ENCODE assay signal across 8 mouse cellular contexts in genomic region chrX:153707735-153708134, GRCm38 (mm10). TPM values are rescaled to one million over a fixed set of nuclear protein-coding genes. Genes with fewer than 3 reads are reported as not detected.
A peak's percentile ranks its signal among the peaks of the same experiment; 100 is the strongest.
DNase-seq lines count a peak whose midpoint lies in the region; ATAC-seq and TF ChIP-seq lines count a peak whose summit lies in the region.

No protein-coding gene starts in this region.

- H3K9me3 ChIP-seq in hindbrain, postnatal 0 days (ENCODE audit: low read length) = no peaks in the 10 kb centered on the region

- TF ChIP-seq CTCF in hindbrain, postnatal 0 days (IDR thresholded peaks at IDR 0.05; ENCODE audit: low read depth) = peak; percentile 59

- H3K9ac ChIP-seq in hindbrain, postnatal 0 days (replicated peaks; ENCODE audit: low read length) = no peak overlapping the region

- peak; percentile 28 for DNase-seq in adrenal gland, postnatal 14 days
- no peak for DNase-seq in adrenal gland, adult 2 months
- DNase-seq in kidney, adult 9 months = peak; percentile 7
- no peak for DNase-seq in kidney, adult 11 months
- peak; percentile 48 for DNase-seq in 3T3-L1 (ENCODE audit: low read depth, low spot score)
- DNase-seq in hindbrain, postnatal 0 days (ENCODE audit: low spot score) = peak; percentile 53
- DNase-seq in B cell, adult 2 months = no peak
- no peak for DNase-seq in spleen, postnatal 4 days (ENCODE audit: low spot score in 2 of 2)

- H3K27ac ChIP-seq in hindbrain, postnatal 0 days = no peak overlapping the region

- H3K36me3 ChIP-seq in hindbrain, postnatal 0 days (ENCODE audit: insufficient read depth, low read length) = no peaks in the 10 kb centered on the region

- no peaks in the 10 kb centered on the region for H3K27me3 ChIP-seq in hindbrain, postnatal 0 days (ENCODE audit: insufficient read depth, low read length)

- ATAC-seq in hindbrain, postnatal 0 days = peak; percentile 68; the same call in 1 of the 2 replicates

- H3K4me1 ChIP-seq in hindbrain, postnatal 0 days (ENCODE audit: insufficient read depth, low read length) = no peaks in the 10 kb centered on the region

- 38% methylated on average over 4 of the region's 4 CpGs for WGBS in hindbrain, postnatal 0 days

- H3K4me3 ChIP-seq in hindbrain, postnatal 0 days (ENCODE audit: low read length) = no peak overlapping the region

- H3K4me2 ChIP-seq in hindbrain, postnatal 0 days (ENCODE audit: low read depth, low read length) = no peak overlapping the region

RNA-seq across cellular contexts. Expression of gene Kctd12b, which starts 11.5 kb away (rescaled TPM):
- total RNA-seq in adrenal gland, postnatal 14 days (2021) = 16.2 and 19.9 TPM in 2 replicates
- 10 to 100 TPM in 1 of 2 experiments, 1 to 10 TPM in 1; 5.0 to 11.0 TPM for total RNA-seq in adrenal gland, adult 2 months (2021)
- 0.71 and 0.89 TPM in 2 replicates for polyA plus RNA-seq in adrenal gland, adult 2 months (2012; rRNA removed)
- total RNA-seq in hindbrain, postnatal 0 days (2014; rRNA removed) = 5.0 and 6.3 TPM in 2 replicates
- polyA plus RNA-seq in hindbrain, postnatal 0 days (2015; fragmentation: Nextera tagmentation; extraction: Ambion mirVana) = 3.8 and 3.9 TPM in 2 replicates

RNA-seq across cellular contexts. Expression of gene Nbdy, which starts 15.7 kb away (rescaled TPM):
- total RNA-seq in adrenal gland, postnatal 14 days (2021) = 57.8 and 58.1 TPM in 2 replicates
- 10 to 100 TPM; 58.8 to 59.9 TPM for total RNA-seq in adrenal gland, adult 2 months (2021)
- 31.9 and 35.9 TPM in 2 replicates for polyA plus RNA-seq in adrenal gland, adult 2 months (2012; rRNA removed)
- 55.9 and 57.0 TPM in 2 replicates for total RNA-seq in hindbrain, postnatal 0 days (2014; rRNA removed)
- 192 and 198 TPM in 2 replicates for polyA plus RNA-seq in hindbrain, postnatal 0 days (2015; fragmentation: Nextera tagmentation; extraction: Ambion mirVana)

Comparison
In these comparisons a context has a peak if more than half of its experiments do, and no peak if none do; other contexts are left out.
1. DNase-seq: peak in adrenal gland, postnatal 14 days (single experiment), kidney, adult 9 months (single experiment), 3T3-L1 (single experiment) and hindbrain, postnatal 0 days (single experiment); none in adrenal gland, adult 2 months (single experiment), kidney, adult 11 months (single experiment), B cell, adult 2 months (0 of 2) and spleen, postnatal 4 days (0 of 2).